Mouse (Mus musculus): Measurements from ENCODE around the gene Mx1.

The Mx1 gene

GRCm38 (mm10) chr16:97441967-97442366 is 20.7 kb downstream of the Mx1 start:
- DNase-seq = no peak

GRCm38 (mm10) chr16:97438191-97438590 is 24.5 kb downstream of the Mx1 start:
- no peak for DNase-seq

- no peak for DNase-seq
Measured at GRCm38 (mm10) chr16:97437448-97438056, 25.2 kb downstream of the Mx1 start.

- DNase-seq = peak; percentile 26
Measured at GRCm38 (mm10) chr16:97434206-97434605, 28.5 kb downstream of the Mx1 start.

GRCm38 (mm10) chr16:97431328-97431727 is 31.4 kb downstream of the Mx1 start:
- no peak for DNase-seq

- no peak for DNase-seq
Measured at GRCm38 (mm10) chr16:97430091-97430490, 32.6 kb downstream of the Mx1 start.

GRCm38 (mm10) chr16:97428026-97428425 is 34.7 kb downstream of the Mx1 start:
- DNase-seq = no peak

GRCm38 (mm10) chr16:97423627-97424026 is 39.1 kb downstream of the Mx1 start:
- no peak for DNase-seq

- DNase-seq = no peak
Measured at GRCm38 (mm10) chr16:97421671-97422070, 41.0 kb downstream of the Mx1 start.

GRCm38 (mm10) chr16:97418749-97419453 is 43.8 kb downstream of the Mx1 start:
- DNase-seq = no peak

- DNase-seq = peak; percentile 6
Measured at GRCm38 (mm10) chr16:97417896-97418542, 44.7 kb downstream of the Mx1 start.

- no peak for DNase-seq
Measured at GRCm38 (mm10) chr16:97405476-97406012, 57.2 kb downstream of the Mx1 start.

GRCm38 (mm10) chr16:97402213-97402785 is 60.4 kb downstream of the Mx1 start:
- DNase-seq = no peak

GRCm38 (mm10) chr16:97401741-97402140 is 61.0 kb downstream of the Mx1 start:
- no peak for DNase-seq

- no peak for DNase-seq
Measured at GRCm38 (mm10) chr16:97399991-97400390, 62.7 kb downstream of the Mx1 start.

GRCm38 (mm10) chr16:97397945-97398531 is 64.7 kb downstream of the Mx1 start:
- no peak for DNase-seq
